Mouse (Mus musculus) hindbrain, embryonic 15.5 days (tissue): ENCODE measurements around the gene Slc26a8. TPM values are rescaled to one million over a fixed set of nuclear protein-coding genes. Genes with fewer than 3 reads are reported as not detected.

Experiments used
- ATAC-seq: fragments of 200-750 bp; cut with Nextera tagmentation; 2 replicates; pipeline ENCODE4 v1.8.0; 2017; ENCODE audit warnings: low read depth, moderate number of reproducible peaks, moderate TSS enrichment; ENCODE audit not compliant: low FRiP score
- H3K27ac ChIP-seq: fragments of 300-500 bp; sonication (generic); replicated peaks from 2 replicates; pipeline ENCODE4 v1.5.1; 2015; ENCODE audit warnings: mild to moderate bottlenecking, inconsistent platforms
- H3K27me3 ChIP-seq: fragments of 300-500 bp; sonication (generic); 2 replicates; pipeline ENCODE4 v1.6.1; 2015; ENCODE audit warnings: control low read depth, inconsistent platforms
- H3K36me3 ChIP-seq: fragments of 300-500 bp; sonication (generic); 2 replicates; pipeline ENCODE4 v1.6.1; 2015; ENCODE audit warnings: control low read depth, inconsistent platforms
- H3K4me1 ChIP-seq: fragments of 300-500 bp; sonication (generic); replicated peaks from 2 replicates; pipeline ENCODE4 v1.6.1; 2015; ENCODE audit warnings: control low read depth, inconsistent platforms
- H3K4me2 ChIP-seq: fragments of 300-500 bp; sonication (generic); 2 replicates; pipeline ENCODE4 v1.6.1; 2015; ENCODE audit warnings: moderate library complexity, mild to moderate bottlenecking, inconsistent platforms
- H3K4me3 ChIP-seq: fragments of 300-500 bp; sonication (generic); 2 replicates; pipeline ENCODE4 v1.5.1; 2015; ENCODE audit warnings: mild to moderate bottlenecking, inconsistent platforms
- H3K9ac ChIP-seq: fragments of 300-500 bp; sonication (generic); 2 replicates; pipeline ENCODE4 v1.6.1; 2015; ENCODE audit warnings: inconsistent platforms
- H3K9me3 ChIP-seq: fragments of 300-500 bp; sonication (generic); 2 replicates; pipeline ENCODE4 v1.6.1; 2016; ENCODE audit warnings: control low read depth, inconsistent platforms
- WGBS: fragments of 180-500 bp; shearing (Covaris S2); methylation state at CpG from one replicate; pipeline ENCODE4 v1.1.7; 2015; 5-methylcytosine and 5-hydroxymethylcytosine counted together
- polyA plus RNA-seq: library from polyadenylated mRNA; unstranded; fragments of >200 nt; fragmentation: Nextera tagmentation; extraction: Ambion mirVana; gene quantifications from 2 replicates; pipeline ENCODE4 v1.2.1, GENCODE M21; 2015

The Slc26a8 gene
- polyA plus RNA-seq, 1 experiment from 2014 or later, result 1.5 TPM

- Histone ChIP-seq H3K9ac (no peak overlapping the region), H3K27ac (no peak overlapping the region), H3K27me3 (no peaks in the 10 kb centered on the region), H3K9me3 (no peaks in the 10 kb centered on the region), H3K4me1 (no peaks in the 10 kb centered on the region), H3K4me2 (no peak overlapping the region), H3K4me3 (no peak overlapping the region), H3K36me3 (no peaks in the 10 kb centered on the region)
- ATAC-seq, result no peak
- WGBS, result 83% methylated on average over 13 of the region's 13 CpGs
Measured at GRCm38 (mm10) chr17:28682311-28683084, 7.5 kb downstream of the Slc26a8 start.

GRCm38 (mm10) chr17:28659564-28659963 is 30.5 kb downstream of the Slc26a8 start:
- no peak overlapping the region for H3K9ac ChIP-seq
- WGBS, result 47% methylated on average over 6 of the region's 6 CpGs
- no peak for ATAC-seq

GRCm38 (mm10) chr17:28657936-28658335 is 32.1 kb downstream of the Slc26a8 start:
- Histone ChIP-seq H3K4me1 (peaks cover 7% of the 10 kb centered on the region; the same call in 1 of the 2 replicates), H3K9ac (no peak overlapping the region), H3K27me3 (no peaks in the 10 kb centered on the region), H3K4me3 (no peak overlapping the region), H3K27ac (no peak overlapping the region), H3K36me3 (no peaks in the 10 kb centered on the region), H3K9me3 (no peaks in the 10 kb centered on the region), H3K4me2 (no peak overlapping the region)
- ATAC-seq, result peak; percentile 56
- WGBS, result 29% methylated on average over 4 of the region's 4 CpGs

More at GRCm38 (mm10) chr17:28659564-28659963, 30.5 kb downstream of the Slc26a8 start:
- Histone ChIP-seq H3K27ac (no peak overlapping the region; the same call in 1 of the 2 replicates), H3K4me1 (peaks cover 7% of the 10 kb centered on the region; the same call in 1 of the 2 replicates), H3K36me3 (no peaks in the 10 kb centered on the region), H3K9me3 (no peaks in the 10 kb centered on the region), H3K27me3 (no peaks in the 10 kb centered on the region), H3K4me2 (no peak overlapping the region), H3K4me3 (no peak overlapping the region)

- Histone ChIP-seq H3K4me3 (no peak overlapping the region), H3K4me1 (no peaks in the 10 kb centered on the region), H3K27me3 (no peaks in the 10 kb centered on the region), H3K9me3 (no peaks in the 10 kb centered on the region), H3K36me3 (no peaks in the 10 kb centered on the region), H3K27ac (no peak overlapping the region), H3K9ac (no peak overlapping the region), H3K4me2 (no peak overlapping the region)
- WGBS, result 62% methylated on average over 3 of the region's 3 CpGs
- ATAC-seq, result no peak
Measured at GRCm38 (mm10) chr17:28650268-28650667, 39.8 kb downstream of the Slc26a8 start.

- WGBS, result 56% methylated on average over 6 of the region's 6 CpGs
- ATAC-seq, result no peak
- Histone ChIP-seq H3K4me1 (no peaks in the 10 kb centered on the region), H3K4me2 (no peak overlapping the region), H3K4me3 (no peak overlapping the region), H3K36me3 (no peaks in the 10 kb centered on the region), H3K27ac (no peak overlapping the region), H3K9me3 (no peaks in the 10 kb centered on the region), H3K27me3 (no peaks in the 10 kb centered on the region), H3K9ac (no peak overlapping the region)
Measured at GRCm38 (mm10) chr17:28648607-28649370, 41.2 kb downstream of the Slc26a8 start.

- H3K27me3 ChIP-seq, result no peaks in the 10 kb centered on the region
- H3K9me3 ChIP-seq, result no peaks in the 10 kb centered on the region
- H3K9ac ChIP-seq, result no peak overlapping the region
- ATAC-seq, result no peak
- no peak overlapping the region for H3K27ac ChIP-seq
- H3K4me1 ChIP-seq, result no peaks in the 10 kb centered on the region
- H3K4me3 ChIP-seq, result no peak overlapping the region
- H3K36me3 ChIP-seq, result no peaks in the 10 kb centered on the region
- WGBS, result 81% methylated on average over 3 of the region's 3 CpGs
- H3K4me2 ChIP-seq, result no peak overlapping the region
Measured at GRCm38 (mm10) chr17:28646221-28646620, 43.8 kb downstream of the Slc26a8 start.

GRCm38 (mm10) chr17:28644112-28644511 is 45.9 kb downstream of the Slc26a8 start:
- Histone ChIP-seq H3K4me1 (no peaks in the 10 kb centered on the region), H3K9ac (no peak overlapping the region), H3K27me3 (no peaks in the 10 kb centered on the region), H3K4me3 (no peak overlapping the region), H3K36me3 (no peaks in the 10 kb centered on the region), H3K27ac (no peak overlapping the region), H3K4me2 (no peak overlapping the region), H3K9me3 (no peaks in the 10 kb centered on the region)
- ATAC-seq, result no peak
- WGBS, result 48% methylated on average over 4 of the region's 4 CpGs

GRCm38 (mm10) chr17:28643697-28644096 is 46.3 kb downstream of the Slc26a8 start:
- no peaks in the 10 kb centered on the region for H3K4me1 ChIP-seq
- H3K9ac ChIP-seq, result no peak overlapping the region
- WGBS, result 41% methylated on average over 3 of the region's 3 CpGs
- H3K36me3 ChIP-seq, result no peaks in the 10 kb centered on the region
- no peaks in the 10 kb centered on the region for H3K27me3 ChIP-seq
- ATAC-seq, result no peak
- no peak overlapping the region for H3K4me3 ChIP-seq
- H3K9me3 ChIP-seq, result no peaks in the 10 kb centered on the region
- no peak overlapping the region for H3K4me2 ChIP-seq
- no peak overlapping the region for H3K27ac ChIP-seq

- Histone ChIP-seq H3K27ac (no peak overlapping the region), H3K9ac (no peak overlapping the region), H3K9me3 (no peaks in the 10 kb centered on the region), H3K27me3 (no peaks in the 10 kb centered on the region), H3K4me1 (no peaks in the 10 kb centered on the region), H3K4me2 (no peak overlapping the region), H3K36me3 (no peaks in the 10 kb centered on the region), H3K4me3 (no peak overlapping the region)
- 88% methylated on average over 3 of the region's 3 CpGs for WGBS
- ATAC-seq, result no peak
Measured at GRCm38 (mm10) chr17:28640113-28640512, 49.9 kb downstream of the Slc26a8 start.

GRCm38 (mm10) chr17:28637711-28638690 is 52.0 kb downstream of the Slc26a8 start:
- Histone ChIP-seq H3K36me3 (no peaks in the 10 kb centered on the region), H3K27ac (no peak overlapping the region), H3K4me1 (no peaks in the 10 kb centered on the region), H3K9ac (no peak overlapping the region), H3K4me2 (no peak overlapping the region), H3K4me3 (no peak overlapping the region), H3K27me3 (no peaks in the 10 kb centered on the region), H3K9me3 (no peaks in the 10 kb centered on the region)
- WGBS, result 83% methylated on average over 7 of the region's 7 CpGs
- ATAC-seq, result no peak

- WGBS, result 81% methylated on average over 5 of the region's 5 CpGs
- Histone ChIP-seq H3K27ac (no peak overlapping the region), H3K4me1 (no peaks in the 10 kb centered on the region), H3K9ac (no peak overlapping the region), H3K36me3 (no peaks in the 10 kb centered on the region), H3K4me3 (no peak overlapping the region), H3K9me3 (no peaks in the 10 kb centered on the region), H3K27me3 (no peaks in the 10 kb centered on the region), H3K4me2 (no peak overlapping the region)
- ATAC-seq, result no peak
Measured at GRCm38 (mm10) chr17:28635842-28636241, 54.2 kb downstream of the Slc26a8 start.
